Comparison of ENCODE assay signal across 21 mouse cellular contexts in genomic region chr19:38002816-38003215, GRCm38 (mm10).
"Had no signal": no experiment of that assay in that cellular context is flagged by ENCODE, and none has a peak within 500 bp of the region (broad histone marks: within the 10 kb centered on the region; RNA-seq: fewer than 3 reads in every experiment).

No protein-coding gene starts in this region.

- ATAC-seq: hindbrain, postnatal 0 days had no signal

- H3K4me1 ChIP-seq: hindbrain, embryonic 15.5 days had no signal

- H3K27ac ChIP-seq: heart, embryonic 15.5 days; hindbrain, embryonic 13.5 days; hindbrain, embryonic 15.5 days; hindbrain, postnatal 0 days; limb, embryonic 13.5 days; limb, embryonic 15.5 days; liver, embryonic 13.5 days had no signal

- H3K4me3 ChIP-seq: heart, embryonic 10.5 days; heart, embryonic 13.5 days; heart, embryonic 15.5 days; hindbrain, embryonic 13.5 days; hindbrain, embryonic 15.5 days; limb, embryonic 13.5 days; limb, embryonic 15.5 days; liver, embryonic 13.5 days had no signal

- H3K27me3 ChIP-seq: heart, embryonic 13.5 days; heart, embryonic 15.5 days; hindbrain, embryonic 13.5 days; hindbrain, embryonic 15.5 days; limb, embryonic 13.5 days; limb, embryonic 15.5 days; liver, embryonic 13.5 days had no signal

- H3K9me3 ChIP-seq: heart, embryonic 10.5 days; heart, embryonic 13.5 days; heart, embryonic 15.5 days; hindbrain, embryonic 13.5 days; hindbrain, embryonic 15.5 days; limb, embryonic 13.5 days; limb, embryonic 15.5 days; liver, embryonic 13.5 days had no signal

- DNase-seq: gastrocnemius, postnatal 14 days; gastrocnemius, postnatal 36 days; heart, adult 18-20 months; heart, postnatal 14 days; heart, postnatal 36 days; kidney, adult 11 months; kidney, adult 8-10 months; kidney, postnatal 10 days; kidney, postnatal 36 days; layer of hippocampus, adult 9-11 months; layer of hippocampus, postnatal 36 days; left cerebral cortex, postnatal 4 days; liver, embryonic 13.5 days had no signal

- H3K9ac ChIP-seq: heart, embryonic 13.5 days; heart, embryonic 15.5 days; hindbrain, embryonic 13.5 days; hindbrain, embryonic 15.5 days; limb, embryonic 13.5 days; limb, embryonic 15.5 days; liver, embryonic 13.5 days had no signal

- H3K4me2 ChIP-seq: heart, embryonic 13.5 days; heart, embryonic 15.5 days; hindbrain, embryonic 13.5 days; hindbrain, embryonic 15.5 days; limb, embryonic 13.5 days; limb, embryonic 15.5 days; liver, embryonic 13.5 days had no signal

- H3K36me3 ChIP-seq: heart, embryonic 10.5 days; heart, embryonic 13.5 days; heart, embryonic 15.5 days; hindbrain, embryonic 13.5 days; hindbrain, embryonic 15.5 days; limb, embryonic 13.5 days; limb, embryonic 15.5 days; liver, embryonic 13.5 days had no signal
